Mouse (Mus musculus): ENCODE measurements at regions not wholly inside any gene's neighbourhood (a gene's known extent, or its start where the extent isn't known, plus 50 kb on each side); places are given as distances from the start of the nearest gene placed in this dataset.

DNA sequence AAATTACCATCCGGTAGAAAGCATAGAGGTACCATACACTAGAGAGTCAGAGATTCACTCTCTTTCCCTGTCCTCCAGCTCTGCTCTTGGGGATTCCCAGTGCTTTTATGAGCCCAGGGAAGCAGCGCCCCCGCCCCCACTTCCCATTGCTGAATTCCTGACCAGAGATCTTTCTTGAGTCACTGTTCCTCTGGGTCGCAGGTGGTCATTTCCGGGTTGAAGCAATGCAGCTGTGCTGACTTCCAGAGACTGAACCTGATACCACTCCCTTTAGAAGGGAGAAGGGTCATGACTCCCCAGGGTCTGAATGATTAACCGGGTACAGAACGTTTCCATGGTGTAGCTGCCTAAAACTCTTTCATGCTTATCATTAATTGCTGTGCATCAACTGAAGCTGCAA, 128.9 kb downstream of the Cd83 start:
- DNase-seq (ENCODE audit: low read depth): no peak

- DNase-seq (ENCODE audit: low read depth): no peak
Measured at GRCm38 (mm10) chr13:43919781-43920420, 135.3 kb downstream of the Cd83 start.

- no peak for DNase-seq (ENCODE audit: low read depth)
Measured at GRCm38 (mm10) chr13:43930081-43930981, 145.8 kb downstream of the Cd83 start.

- no peak for DNase-seq (ENCODE audit: low read depth)
Measured at GRCm38 (mm10) chr13:43932946-43933345, 148.4 kb downstream of the Cd83 start.

GRCm38 (mm10) chr13:43935284-43935683, 150.7 kb downstream of the Cd83 start:
- no peak for DNase-seq (ENCODE audit: low read depth)

DNA sequence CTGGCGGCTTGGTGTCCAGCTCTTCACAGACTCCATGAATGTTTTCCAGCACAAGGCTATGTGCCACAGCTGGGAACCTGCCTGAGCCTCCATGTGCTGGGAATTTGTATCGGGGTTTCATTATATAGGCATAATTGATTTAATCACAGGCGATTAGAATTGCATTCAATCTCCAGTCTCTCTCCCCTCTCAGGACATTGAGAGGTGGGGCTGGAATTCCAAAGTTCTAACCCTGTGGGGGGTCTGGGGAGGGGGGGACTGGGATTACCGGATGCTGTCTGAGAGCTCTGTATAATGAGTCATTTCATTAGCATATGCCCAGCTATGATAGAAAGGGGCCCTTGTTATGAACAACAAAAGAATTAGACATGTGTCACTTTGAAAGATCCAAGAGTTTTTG, 151.9 kb downstream of the Cd83 start:
- no peak for DNase-seq (ENCODE audit: low read depth)

DNA sequence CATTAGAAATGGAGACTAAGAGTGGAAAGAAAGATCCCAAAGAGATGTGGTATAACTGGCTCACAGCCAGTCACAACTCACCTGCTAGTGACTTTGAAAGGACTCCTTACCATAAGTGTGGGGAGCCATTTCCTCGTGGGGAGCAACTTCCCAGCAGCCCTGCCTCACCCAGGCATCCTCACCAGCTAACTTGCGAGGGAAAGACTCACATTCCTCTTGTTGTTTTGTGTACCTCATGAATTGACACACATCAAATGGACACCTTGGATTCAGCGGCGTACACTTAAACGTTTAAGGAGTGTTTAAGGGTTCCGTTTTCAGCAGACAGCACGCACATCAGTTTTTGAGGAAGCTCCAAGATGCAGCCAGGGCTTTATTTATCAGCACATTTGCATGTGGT, 154.0 kb downstream of the Cd83 start:
- no peak for DNase-seq (ENCODE audit: low read depth)

DNA sequence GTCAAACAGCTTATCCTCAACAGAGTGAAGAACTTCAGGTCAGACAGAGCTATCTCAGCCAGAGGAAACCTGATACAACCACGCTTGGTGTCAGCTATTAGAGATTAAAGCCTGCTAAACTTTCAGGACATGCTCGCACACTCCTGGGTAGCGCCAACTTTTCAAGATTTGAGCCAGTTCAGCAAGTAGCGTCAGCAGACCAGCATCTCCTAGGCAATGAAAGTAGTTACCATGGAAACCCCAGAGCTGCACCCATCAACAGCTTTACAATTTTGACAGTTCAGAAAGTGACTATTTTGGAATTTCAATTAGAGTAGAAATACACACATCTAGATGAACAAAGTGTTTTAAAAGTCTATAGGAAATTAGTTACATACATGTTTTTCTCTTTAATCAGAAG, 154.8 kb downstream of the Cd83 start:
- no peak for DNase-seq (ENCODE audit: low read depth)

- no peak for DNase-seq (ENCODE audit: low read depth)
Measured at GRCm38 (mm10) chr13:43941731-43942130, 157.2 kb downstream of the Cd83 start.

GRCm38 (mm10) chr13:43948606-43949005, 164.0 kb downstream of the Cd83 start:
- DNase-seq (ENCODE audit: low read depth): no peak

- DNase-seq (ENCODE audit: low read depth): no peak
Measured at GRCm38 (mm10) chr13:43949740-43950643, 165.4 kb downstream of the Cd83 start.

DNA sequence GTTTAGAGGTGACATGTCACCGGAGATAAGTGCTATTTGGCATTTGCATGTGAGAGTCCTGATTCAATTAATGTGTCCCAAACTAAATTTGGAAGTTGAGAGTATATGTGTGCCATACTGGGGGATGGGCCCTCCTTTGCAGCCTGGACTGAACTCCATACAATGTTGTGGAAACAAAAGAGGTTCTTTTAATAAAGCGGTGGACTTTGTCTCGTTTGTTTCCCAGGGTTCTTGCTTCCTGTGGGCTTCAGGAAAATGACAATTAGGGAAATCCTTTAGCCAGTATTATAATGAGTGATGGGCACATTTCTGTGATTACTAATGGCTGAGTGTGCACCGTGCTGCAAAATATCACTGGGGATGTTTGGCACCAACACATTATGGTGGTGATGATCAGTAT, 167.9 kb downstream of the Cd83 start:
- DNase-seq (ENCODE audit: low read depth): no peak

- DNase-seq (ENCODE audit: low read depth): no peak
Measured at GRCm38 (mm10) chr13:43952972-43953592, 168.5 kb downstream of the Cd83 start.

DNA sequence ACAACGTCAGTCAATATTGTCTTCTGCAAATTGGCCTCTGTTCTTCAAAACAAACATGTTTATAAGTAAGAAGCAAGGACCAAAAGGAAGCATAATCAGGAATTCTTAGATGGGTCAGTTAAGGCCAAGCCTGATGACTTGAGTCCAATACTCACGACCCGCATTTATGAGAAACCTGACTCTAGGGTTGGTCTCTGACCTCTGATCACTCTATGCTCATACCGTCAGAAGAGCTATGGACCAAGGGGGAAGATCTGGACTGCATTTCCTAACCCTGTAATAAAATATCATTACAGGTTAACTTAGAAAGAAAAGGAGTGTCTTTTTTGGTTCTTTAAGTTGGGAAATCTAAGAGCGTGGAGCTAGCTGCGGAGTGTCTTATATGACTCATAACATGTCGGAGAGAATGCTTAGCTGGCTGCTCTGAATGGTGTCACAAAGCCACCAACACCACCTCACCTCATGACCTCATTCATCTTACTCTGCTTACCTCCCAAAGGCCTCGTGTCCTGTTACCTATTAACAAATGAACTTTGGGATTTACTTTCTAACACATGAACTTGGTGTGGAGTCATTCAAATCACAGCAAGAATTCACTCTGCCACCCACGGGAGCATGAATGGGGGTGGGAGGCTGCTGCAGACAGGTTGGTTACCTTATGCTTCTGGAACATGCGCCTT, 170.3 kb downstream of the Cd83 start:
- DNase-seq (ENCODE audit: low read depth): no peak

- no peak for DNase-seq (ENCODE audit: low read depth)
Measured at GRCm38 (mm10) chr13:43957046-43957445, 172.5 kb downstream of the Cd83 start.

- DNase-seq (ENCODE audit: low read depth): no peak
Measured at GRCm38 (mm10) chr13:43959121-43959572, 174.6 kb downstream of the Cd83 start.

- no peak for DNase-seq (ENCODE audit: low read depth)
Measured at GRCm38 (mm10) chr13:43961047-43961690, 176.6 kb downstream of the Cd83 start.

- no peak for DNase-seq (ENCODE audit: low read depth)
Measured at GRCm38 (mm10) chr13:43961987-43962386, 177.4 kb downstream of the Cd83 start.

DNA sequence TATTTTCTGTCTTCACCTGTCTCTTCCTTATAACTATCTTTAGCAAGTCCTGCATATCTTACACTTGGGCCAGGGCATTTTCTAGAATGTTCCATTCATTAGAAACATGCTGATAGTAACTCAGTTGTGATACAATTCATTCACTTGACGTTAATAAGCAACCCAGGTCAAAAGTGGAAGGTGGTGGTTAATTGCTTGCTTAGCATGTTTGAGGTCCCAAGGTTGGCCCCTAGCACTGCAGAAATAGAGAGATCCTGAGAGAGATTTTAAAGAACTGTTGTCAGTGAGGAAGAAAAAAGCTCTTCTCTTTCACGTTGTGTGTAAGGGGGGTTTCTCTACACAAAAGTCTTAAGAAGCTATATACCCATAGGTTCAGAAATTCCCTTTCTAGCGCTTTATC, 178.7 kb downstream of the Cd83 start:
- DNase-seq (ENCODE audit: low read depth): no peak

GRCm38 (mm10) chr13:43965256-43965905, 180.8 kb downstream of the Cd83 start:
- no peak for DNase-seq (ENCODE audit: low read depth)

All from induced T-regulatory cell, adult 2 months (primary cell).